Comparison of ENCODE assay signal across 11 mouse cellular contexts in genomic region chr19:53263859-53264733, GRCm38 (mm10). TPM values are rescaled to one million over a fixed set of nuclear protein-coding genes. Genes with fewer than 3 reads are reported as not detected.
DNase-seq lines count a peak whose midpoint lies in the region; ATAC-seq and TF ChIP-seq lines count a peak whose summit lies in the region.
"Had no signal": no experiment of that assay in that cellular context is flagged by ENCODE, and none has a peak within 500 bp of the region (broad histone marks: within the 10 kb centered on the region; RNA-seq: fewer than 3 reads in every experiment).

No protein-coding gene starts in this region.

- no peak overlapping the region for H3K9ac ChIP-seq in embryonic facial prominence, embryonic 12.5 days
- no peak overlapping the region; the same call in 1 of the 2 replicates for H3K9ac ChIP-seq in limb, embryonic 13.5 days
- no peak overlapping the region for H3K9ac ChIP-seq in neural tube, embryonic 15.5 days (replicated peaks)
- no peak overlapping the region for H3K9ac ChIP-seq in intestine, postnatal 0 days (ENCODE audit: low read depth, low read length)
- H3K9ac ChIP-seq: liver, embryonic 13.5 days had no signal

- DNase-seq in thymus, postnatal 0 days (ENCODE audit: low spot score): peak; percentile 40
- DNase-seq in thymus, adult 18-20 months: no peak
- DNase-seq in retina, embryonic 14.5 days (ENCODE audit: low spot score): no peak
- no peak for DNase-seq in left cerebral cortex, adult 18-20 months (ENCODE audit: low spot score in 2 of 2)
- DNase-seq: cerebellum, adult 11 months; kidney, adult 2 months; liver, embryonic 13.5 days had no signal

- TF ChIP-seq CTCF in intestine, postnatal 0 days (IDR thresholded peaks at IDR 0.05; ENCODE audit: low read depth): no peak

- H3K4me2 ChIP-seq in embryonic facial prominence, embryonic 12.5 days (replicated peaks): peak overlapping the region; percentile 17; the same call in 1 of the 2 replicates
- H3K4me2 ChIP-seq in limb, embryonic 13.5 days (replicated peaks): peak overlapping the region; percentile 30
- H3K4me2 ChIP-seq in neural tube, embryonic 15.5 days: peak overlapping the region; percentile 43
- no peak overlapping the region for H3K4me2 ChIP-seq in intestine, postnatal 0 days (replicated peaks; ENCODE audit: low read depth)
- H3K4me2 ChIP-seq: liver, embryonic 13.5 days had no signal

- 38% methylated on average over 23 of the region's 23 CpGs for WGBS in embryonic facial prominence, embryonic 12.5 days
- WGBS in limb, embryonic 13.5 days: 32% methylated on average over 23 of the region's 23 CpGs
- WGBS in neural tube, embryonic 15.5 days: 21% methylated on average over 21 of the region's 23 CpGs
- 51% methylated on average over 23 of the region's 23 CpGs for WGBS in intestine, postnatal 0 days

- ATAC-seq in embryonic facial prominence, embryonic 12.5 days (ENCODE audit: insufficient number of reproducible peaks, insufficient read depth, low FRiP score, low TSS enrichment): no peak
- peak; percentile 49; the same call in 1 of the 2 replicates for ATAC-seq in limb, embryonic 13.5 days (ENCODE audit: low FRiP score, low read depth)
- no peak for ATAC-seq in neural tube, embryonic 15.5 days (ENCODE audit: low FRiP score)
- ATAC-seq in intestine, postnatal 0 days: no peak

- H3K27me3 ChIP-seq in embryonic facial prominence, embryonic 12.5 days: no peaks in the 10 kb centered on the region
- H3K27me3 ChIP-seq in limb, embryonic 13.5 days: no peaks in the 10 kb centered on the region
- no peaks in the 10 kb centered on the region for H3K27me3 ChIP-seq in neural tube, embryonic 15.5 days (replicated peaks)
- H3K27me3 ChIP-seq in intestine, postnatal 0 days (replicated peaks; ENCODE audit: control insufficient read depth, insufficient read depth, low read length): no peaks in the 10 kb centered on the region

- no peaks in the 10 kb centered on the region for H3K36me3 ChIP-seq in embryonic facial prominence, embryonic 12.5 days
- no peaks in the 10 kb centered on the region for H3K36me3 ChIP-seq in limb, embryonic 13.5 days
- H3K36me3 ChIP-seq in neural tube, embryonic 15.5 days: no peaks in the 10 kb centered on the region
- no peaks in the 10 kb centered on the region for H3K36me3 ChIP-seq in intestine, postnatal 0 days (ENCODE audit: control insufficient read depth, insufficient read depth)
- H3K36me3 ChIP-seq: liver, embryonic 13.5 days had no signal

- H3K9me3 ChIP-seq in embryonic facial prominence, embryonic 12.5 days: no peaks in the 10 kb centered on the region
- H3K9me3 ChIP-seq in limb, embryonic 13.5 days: no peaks in the 10 kb centered on the region
- no peaks in the 10 kb centered on the region for H3K9me3 ChIP-seq in neural tube, embryonic 15.5 days (replicated peaks)
- no peaks in the 10 kb centered on the region for H3K9me3 ChIP-seq in intestine, postnatal 0 days (ENCODE audit: control insufficient read depth)
- H3K9me3 ChIP-seq: liver, embryonic 13.5 days had no signal

- 0 out of 2 replicates have a peak, but pooled peaks cover 8% of the 10 kb centered on the region for H3K4me1 ChIP-seq in embryonic facial prominence, embryonic 12.5 days
- peaks cover 14% of the 10 kb centered on the region for H3K4me1 ChIP-seq in limb, embryonic 13.5 days
- H3K4me1 ChIP-seq in neural tube, embryonic 15.5 days: peaks cover 16% of the 10 kb centered on the region
- H3K4me1 ChIP-seq in intestine, postnatal 0 days (replicated peaks; ENCODE audit: control insufficient read depth, insufficient read depth, low read length): no peaks in the 10 kb centered on the region; the same call in 1 of the 2 replicates

- no peak overlapping the region for H3K27ac ChIP-seq in embryonic facial prominence, embryonic 12.5 days
- no peak overlapping the region for H3K27ac ChIP-seq in limb, embryonic 13.5 days
- H3K27ac ChIP-seq in neural tube, embryonic 15.5 days (replicated peaks): no peak overlapping the region
- no peak overlapping the region for H3K27ac ChIP-seq in intestine, postnatal 0 days (ENCODE audit: low read depth, low read length)
- H3K27ac ChIP-seq: liver, embryonic 13.5 days had no signal

- no peak overlapping the region for H3K4me3 ChIP-seq in embryonic facial prominence, embryonic 12.5 days
- H3K4me3 ChIP-seq in limb, embryonic 13.5 days: no peak overlapping the region
- H3K4me3 ChIP-seq in neural tube, embryonic 15.5 days (replicated peaks): peak overlapping the region; percentile 17; the same call in 1 of the 2 replicates
- no peak overlapping the region for H3K4me3 ChIP-seq in intestine, postnatal 0 days (ENCODE audit: low read depth, low read length)
- H3K4me3 ChIP-seq: liver, embryonic 13.5 days had no signal

RNA-seq across cellular contexts. Expression of gene Mxi1, which starts 46.2 kb away (rescaled TPM):
- polyA plus RNA-seq in thymus, postnatal 0 days (2015; fragmentation: Nextera tagmentation; extraction: Ambion mirVana): 40.5 and 45.0 TPM in 2 replicates
- 44.8 and 44.9 TPM in 2 replicates for polyA plus RNA-seq in embryonic facial prominence, embryonic 12.5 days (2016; fragmentation: Nextera tagmentation; extraction: Ambion mirVana)
- 36.3 and 39.1 TPM in 2 replicates for polyA plus RNA-seq in limb, embryonic 13.5 days (2015; fragmentation: Nextera tagmentation; extraction: Ambion mirVana)
- 40.0 and 40.8 TPM in 2 replicates for polyA plus RNA-seq in neural tube, embryonic 15.5 days (2015; fragmentation: Nextera tagmentation; extraction: Ambion mirVana)
- polyA plus RNA-seq in intestine, postnatal 0 days (2015; fragmentation: Nextera tagmentation; extraction: Ambion mirVana): 58.9 and 64.0 TPM in 2 replicates
- 10 to 100 TPM; 76.1 to 89.7 TPM for total RNA-seq in left cerebral cortex, adult 18-20 months (2021)
